Mouse (Mus musculus) forebrain, embryonic 14.5 days (tissue): Measurements from ENCODE around the gene Rrp7a. TPM values are rescaled to one million over a fixed set of nuclear protein-coding genes. Genes with fewer than 3 reads are reported as not detected.

Source experiments
- ATAC-seq: fragments of 200-750 bp; cut with Nextera tagmentation; 2 replicates; pipeline ENCODE4 v1.8.0; 2017; ENCODE audit warnings: mild to moderate bottlenecking, moderate library complexity
- DNase-seq: peaks from one replicate; pipeline ENCODE4 v3.0.0-alpha.2; 2015; ENCODE audit warnings: low spot score
- H3K27ac ChIP-seq: fragments of 300-500 bp; sonication (generic); 2 replicates; pipeline ENCODE4 v1.5.1; 2014; ENCODE audit warnings: low read depth, mild to moderate bottlenecking, control low read depth, low read length, moderate library complexity
- H3K27me3 ChIP-seq: fragments of 300-500 bp; sonication (generic); replicated peaks from 2 replicates; pipeline ENCODE4 v1.6.1; 2014; ENCODE audit warnings: low read length, control low read depth, mixed read lengths; ENCODE audit not compliant: control insufficient read depth, insufficient read depth
- H3K36me3 ChIP-seq: fragments of 300-500 bp; sonication (generic); 2 replicates; pipeline ENCODE4 v1.6.1; 2014; ENCODE audit warnings: low read length, control low read depth; ENCODE audit not compliant: control insufficient read depth, insufficient read depth
- H3K4me1 ChIP-seq: fragments of 300-500 bp; sonication (generic); 2 replicates; pipeline ENCODE4 v1.6.1; 2014; ENCODE audit warnings: antibody characterized with exemption, low read length, control low read depth; ENCODE audit not compliant: control insufficient read depth, insufficient read depth
- H3K4me2 ChIP-seq: fragments of 300-500 bp; sonication (generic); 2 replicates; pipeline ENCODE4 v1.6.1; 2014; ENCODE audit warnings: mild to moderate bottlenecking, control low read depth, low read length
- H3K4me3 ChIP-seq: fragments of 300-500 bp; sonication (generic); 2 replicates; pipeline ENCODE4 v1.5.1; 2014; ENCODE audit warnings: low read depth, low read length, control low read depth
- H3K9ac ChIP-seq: fragments of 300-500 bp; sonication (generic); 2 replicates; pipeline ENCODE4 v1.6.1; 2014; ENCODE audit warnings: mild to moderate bottlenecking, low read length, control low read depth, moderate library complexity
- H3K9me3 ChIP-seq: fragments of 300-500 bp; sonication (generic); replicated peaks from 2 replicates; pipeline ENCODE4 v1.6.1; 2016; ENCODE audit warnings: low read length, control low read depth, mixed read lengths; ENCODE audit not compliant: control insufficient read depth
- WGBS: fragments of 180-500 bp; shearing (Covaris S2); extraction: QIAGEN DNeasy Blood & Tissue Kit; methylation state at CpG from one replicate; pipeline ENCODE4 v1.1.7; 2014; 5-methylcytosine and 5-hydroxymethylcytosine counted together
- polyA plus RNA-seq: library from polyadenylated mRNA; unstranded; fragments of >200 nt; fragmentation: Nextera tagmentation; extraction: Ambion mirVana; gene quantifications from 2 replicates; pipeline ENCODE4 v1.2.1, GENCODE M21; 2014

The Rrp7a gene
- polyA plus RNA-seq, 1 experiment from 2014 or later, result 64.2 TPM

DNA sequence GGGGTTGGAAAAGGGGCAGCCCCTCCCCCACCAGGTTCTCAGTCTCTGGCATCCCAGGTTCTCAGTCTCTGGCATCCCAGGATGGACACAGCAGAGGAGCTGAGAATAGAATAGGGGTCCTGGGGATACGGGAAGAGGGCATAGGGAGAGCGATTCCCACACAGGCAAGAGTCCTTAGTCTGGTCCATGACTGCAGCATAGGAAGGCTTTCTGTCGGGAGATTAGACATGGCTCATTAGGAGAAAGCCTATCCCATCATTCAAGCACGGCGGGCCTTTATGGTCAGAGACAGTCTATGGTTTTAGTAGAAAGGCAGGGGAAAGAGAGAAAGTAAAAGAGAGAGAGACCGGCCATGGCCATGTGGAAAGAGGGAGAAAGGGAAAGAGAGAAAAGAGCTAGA lies 14.8 kb downstream of the Rrp7a start:
- no peak overlapping the region for H3K4me3 ChIP-seq
- WGBS, result 34% methylated on average over 6 of the region's 6 CpGs
- ATAC-seq, result no peak

DNA sequence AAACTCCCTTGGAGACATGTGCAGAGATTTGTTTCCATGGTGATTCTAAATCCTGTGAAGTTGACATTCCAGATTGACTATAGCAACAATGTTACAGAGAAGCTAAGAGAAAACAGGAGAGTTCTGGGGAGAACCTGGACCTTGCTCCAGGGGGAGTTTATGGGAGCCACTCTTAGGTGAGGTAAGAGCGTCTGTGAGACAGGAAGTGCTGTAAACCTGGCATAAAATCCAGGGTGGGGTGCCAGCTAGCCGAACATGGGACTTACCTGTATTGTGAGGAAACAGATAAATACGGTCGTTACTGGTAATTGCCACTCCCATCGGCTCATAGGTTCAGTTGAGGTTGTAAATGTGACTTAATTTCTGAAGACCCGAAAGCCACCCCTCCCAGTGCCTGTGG lies 16.2 kb downstream of the Rrp7a start:
- H3K9ac ChIP-seq, result no peak overlapping the region
- WGBS, result 78% methylated on average over 6 of the region's 6 CpGs
- H3K9me3 ChIP-seq, result no peaks in the 10 kb centered on the region
- H3K36me3 ChIP-seq, result no peaks in the 10 kb centered on the region
- H3K4me2 ChIP-seq, result no peak overlapping the region
- ATAC-seq (no peak), DNase-seq (no peak)
- no peaks in the 10 kb centered on the region for H3K4me1 ChIP-seq
- H3K4me3 ChIP-seq, result no peak overlapping the region
- H3K27me3 ChIP-seq, result no peaks in the 10 kb centered on the region
- no peak overlapping the region for H3K27ac ChIP-seq

More for the DNA sequence above, 14.8 kb downstream of the Rrp7a start:
- no peak overlapping the region for H3K4me2 ChIP-seq
- H3K36me3 ChIP-seq, result no peaks in the 10 kb centered on the region
- no peak overlapping the region for H3K9ac ChIP-seq
- H3K9me3 ChIP-seq, result no peaks in the 10 kb centered on the region
- peaks cover 1% of the 10 kb centered on the region; the same call in 1 of the 2 replicates for H3K4me1 ChIP-seq
- DNase-seq, result no peak
- H3K27ac ChIP-seq, result no peak overlapping the region
- H3K27me3 ChIP-seq, result no peaks in the 10 kb centered on the region

DNA sequence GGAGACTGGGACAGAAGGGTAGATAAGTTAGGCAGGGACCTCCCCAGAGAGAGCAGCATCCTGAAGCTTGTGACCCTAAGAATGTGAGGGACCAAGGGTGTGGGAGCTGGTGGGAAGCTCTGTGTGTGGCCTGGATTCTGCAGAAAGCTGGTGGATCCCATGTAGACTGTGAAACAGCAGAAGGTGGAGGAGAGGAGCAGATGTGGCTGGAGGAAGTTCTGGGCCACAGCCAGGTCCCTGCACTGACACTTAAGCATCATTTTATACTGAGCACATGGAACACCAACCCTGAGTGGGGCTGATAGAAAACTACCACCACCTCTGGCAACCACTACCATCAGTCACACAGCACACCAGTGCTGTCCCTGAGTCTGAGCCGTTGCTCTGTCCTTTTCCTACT lies 19.5 kb downstream of the Rrp7a start:
- Histone ChIP-seq H3K27ac (no peak overlapping the region), H3K36me3 (no peaks in the 10 kb centered on the region), H3K27me3 (peaks cover 4% of the 10 kb centered on the region; the same call in 1 of the 2 replicates), H3K4me1 (peaks cover 6% of the 10 kb centered on the region; the same call in 1 of the 2 replicates), H3K9me3 (no peaks in the 10 kb centered on the region), H3K9ac (no peak overlapping the region), H3K4me3 (no peak overlapping the region), H3K4me2 (no peak overlapping the region)
- DNase-seq (no peak), ATAC-seq (no peak)
- 22% methylated on average over 1 of the region's 1 CpGs for WGBS

DNA sequence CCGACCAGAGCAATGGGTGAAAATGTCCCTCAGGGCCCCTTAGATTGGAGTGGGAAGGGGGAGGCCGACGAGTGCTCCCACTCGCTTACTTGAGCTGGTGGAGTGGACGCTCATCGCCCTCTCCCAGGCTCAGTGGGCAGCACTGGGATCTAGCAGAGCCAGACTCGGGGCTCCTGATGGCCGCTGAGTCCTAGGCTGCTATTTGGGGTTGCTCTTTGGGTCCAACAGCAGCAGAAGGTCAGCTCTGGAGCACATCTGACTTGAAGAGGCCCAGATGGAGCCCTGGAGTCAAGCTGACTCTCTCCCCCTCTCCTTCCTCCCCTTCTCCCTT lies 22.3 kb downstream of the Rrp7a start:
- Histone ChIP-seq H3K9me3 (no peaks in the 10 kb centered on the region), H3K27ac (no peak overlapping the region), H3K4me3 (peak overlapping the region; percentile 29), H3K36me3 (no peaks in the 10 kb centered on the region), H3K4me1 (peaks cover 6% of the 10 kb centered on the region; the same call in 1 of the 2 replicates), H3K4me2 (peak overlapping the region; percentile 53), H3K9ac (peak overlapping the region; percentile 51), H3K27me3 (peaks cover 4% of the 10 kb centered on the region; the same call in 1 of the 2 replicates)
- 7% methylated on average over 8 of the region's 8 CpGs for WGBS
- DNase-seq (no peak), ATAC-seq (no peak)

DNA sequence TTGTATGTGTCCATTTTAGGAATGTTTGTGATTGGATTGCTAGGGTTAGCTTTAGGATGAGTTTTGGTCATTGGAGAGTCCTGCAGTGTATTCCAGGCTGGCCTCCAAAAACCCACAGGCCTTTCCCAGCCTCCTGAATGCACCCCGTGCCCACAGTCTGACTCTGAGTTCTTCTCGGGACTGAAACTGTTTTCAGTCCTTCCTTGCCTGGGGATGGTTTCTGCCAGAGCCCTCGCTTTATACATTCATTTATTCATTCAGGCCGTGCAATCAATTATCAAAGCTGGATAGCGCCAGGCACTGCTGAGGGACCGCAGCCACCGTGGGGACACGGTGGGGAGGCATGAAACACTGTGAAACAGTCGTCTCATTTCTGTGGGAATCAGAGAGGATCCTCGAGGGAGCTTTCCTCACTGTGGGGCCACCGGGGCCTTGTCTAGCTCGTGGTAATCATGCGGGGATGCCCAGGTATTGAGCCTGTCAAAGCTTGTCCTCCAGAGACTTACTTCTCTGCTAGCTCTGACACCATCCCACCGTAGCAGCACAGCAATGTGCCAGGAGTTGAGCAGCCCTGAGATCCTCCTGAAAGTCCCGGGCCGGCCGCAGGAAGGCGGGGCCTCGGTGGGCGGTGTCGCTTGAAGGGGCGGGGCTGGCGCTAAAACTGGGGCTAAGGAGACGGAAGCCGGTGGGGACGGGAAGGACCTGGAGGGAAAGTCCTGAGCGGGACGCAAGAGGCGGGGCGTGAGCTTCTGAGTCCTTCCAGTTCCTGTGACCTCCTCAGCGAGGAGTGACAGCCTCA lies 22.9 kb downstream of the Rrp7a start:
- DNase-seq, result peak; percentile 78
- 1% methylated on average over 31 of the region's 31 CpGs for WGBS
- H3K27me3 ChIP-seq, result peaks cover 4% of the 10 kb centered on the region; the same call in 1 of the 2 replicates
- peak overlapping the region; percentile 29 for H3K4me3 ChIP-seq
- peak; percentile 94 for ATAC-seq
- no peaks in the 10 kb centered on the region for H3K36me3 ChIP-seq
- no peaks in the 10 kb centered on the region for H3K9me3 ChIP-seq
- H3K4me2 ChIP-seq, result peak overlapping the region; percentile 53
- H3K27ac ChIP-seq, result no peak overlapping the region
- H3K4me1 ChIP-seq, result peaks cover 6% of the 10 kb centered on the region; the same call in 1 of the 2 replicates
- H3K9ac ChIP-seq, result peak overlapping the region; percentile 51

DNA sequence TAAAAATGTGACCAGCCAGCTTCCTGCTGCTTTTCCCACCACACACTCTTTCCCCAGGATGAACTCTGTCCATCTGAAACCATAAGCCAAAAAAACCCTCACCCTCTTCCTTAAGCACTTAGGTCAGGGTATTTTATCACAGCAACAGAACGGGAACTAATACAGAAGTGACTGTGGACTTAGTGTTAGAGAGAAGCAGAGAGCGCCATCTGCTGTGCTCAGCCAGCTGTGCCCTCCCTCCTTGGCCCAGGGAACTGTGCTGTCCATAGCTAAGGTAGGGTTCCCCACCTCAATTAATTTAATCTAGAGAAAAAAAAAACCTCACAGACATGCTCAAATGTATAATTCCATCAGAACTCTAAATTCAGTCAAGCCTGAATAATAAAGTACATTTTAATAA lies 26.7 kb downstream of the Rrp7a start:
- no peak overlapping the region for H3K27ac ChIP-seq
- H3K27me3 ChIP-seq, result peaks cover 4% of the 10 kb centered on the region; the same call in 1 of the 2 replicates
- no peak for DNase-seq
- H3K4me2 ChIP-seq, result no peak overlapping the region
- H3K4me1 ChIP-seq, result peaks cover 6% of the 10 kb centered on the region; the same call in 1 of the 2 replicates
- H3K9me3 ChIP-seq, result no peaks in the 10 kb centered on the region
- H3K9ac ChIP-seq, result no peak overlapping the region
- ATAC-seq, result no peak
- no peaks in the 10 kb centered on the region for H3K36me3 ChIP-seq
- 42% methylated on average over 2 of the region's 2 CpGs for WGBS
- no peak overlapping the region for H3K4me3 ChIP-seq

DNA sequence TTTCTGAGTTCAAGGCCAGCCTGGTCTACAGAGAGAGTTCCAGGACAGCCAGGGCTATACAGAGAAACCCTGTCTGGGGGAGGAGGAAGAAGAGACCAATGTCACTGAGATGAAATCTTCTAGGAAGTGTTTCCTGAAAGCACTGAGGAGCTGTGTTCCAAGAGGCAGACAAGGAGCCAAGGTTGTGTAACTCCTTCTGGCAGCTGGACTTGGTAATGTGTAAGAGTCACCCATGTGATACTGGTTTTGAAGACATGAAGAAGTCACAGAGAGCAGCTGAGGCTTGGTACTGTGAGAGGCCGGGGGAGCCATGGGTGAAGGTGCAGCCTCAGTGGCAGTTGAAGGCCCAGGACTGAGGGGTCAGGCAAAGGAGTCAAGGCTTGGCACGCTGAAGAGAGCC lies 28.9 kb downstream of the Rrp7a start:
- H3K27ac ChIP-seq, result no peak overlapping the region
- H3K27me3 ChIP-seq, result no peaks in the 10 kb centered on the region
- no peak for DNase-seq
- H3K9ac ChIP-seq, result no peak overlapping the region
- ATAC-seq, result no peak
- 72% methylated on average over 2 of the region's 2 CpGs for WGBS
- H3K4me3 ChIP-seq, result no peak overlapping the region
- H3K36me3 ChIP-seq, result no peaks in the 10 kb centered on the region
- H3K9me3 ChIP-seq, result no peaks in the 10 kb centered on the region
- 0 out of 2 replicates have a peak, but pooled peaks cover 7% of the 10 kb centered on the region for H3K4me1 ChIP-seq
- no peak overlapping the region for H3K4me2 ChIP-seq

DNA sequence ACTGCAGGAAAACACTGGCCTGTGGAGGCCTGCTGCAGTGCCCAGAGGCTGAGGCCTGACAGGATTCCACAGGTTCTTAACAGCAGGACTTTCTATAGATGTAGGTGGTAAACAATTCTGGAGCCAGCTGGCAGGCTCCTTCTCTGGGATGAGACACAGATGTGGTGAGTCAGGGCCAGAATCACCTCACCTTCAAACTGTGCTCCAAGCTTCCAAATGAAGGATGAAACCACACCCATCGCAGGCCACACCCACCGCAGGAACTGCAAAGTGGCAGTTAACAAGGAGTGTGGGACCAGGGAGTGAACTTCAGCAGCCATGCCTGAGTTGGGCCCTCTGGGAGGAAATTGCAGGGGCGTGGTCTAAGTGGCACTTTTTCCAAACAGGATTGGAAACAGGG lies 31.7 kb downstream of the Rrp7a start:
- no peak overlapping the region for H3K9ac ChIP-seq
- 0 out of 2 replicates have a peak, but pooled peaks cover 7% of the 10 kb centered on the region for H3K4me1 ChIP-seq
- no peak for DNase-seq
- H3K27me3 ChIP-seq, result no peaks in the 10 kb centered on the region
- H3K36me3 ChIP-seq, result no peaks in the 10 kb centered on the region
- H3K9me3 ChIP-seq, result no peaks in the 10 kb centered on the region
- WGBS, result 40% methylated on average over 3 of the region's 3 CpGs
- no peak overlapping the region for H3K27ac ChIP-seq
- H3K4me3 ChIP-seq, result no peak overlapping the region
- no peak for ATAC-seq
- H3K4me2 ChIP-seq, result no peak overlapping the region

DNA sequence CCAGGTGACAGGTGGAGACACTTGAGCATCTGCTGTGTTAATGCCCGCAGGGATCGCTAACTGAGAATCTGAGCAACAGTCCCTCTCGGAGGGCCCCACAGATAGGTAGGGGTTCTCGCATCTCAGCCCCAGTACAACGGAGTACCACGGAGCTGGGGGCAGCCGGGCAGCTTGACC lies 33.3 kb downstream of the Rrp7a start, which contains the start of gene Serhl:
TSS of gene Serhl (plus strand) at position 78 of the 177 bp plus-strand sequence.
- DNase-seq (no peak), ATAC-seq (no peak)
- Histone ChIP-seq H3K4me2 (no peak within 1 kb of the TSS), H3K9ac (no peak within 1 kb of the TSS), H3K9me3 (no peaks in the 10 kb centered on the region), H3K36me3 (no peaks in the 10 kb centered on the region), H3K4me3 (no peak within 1 kb of the TSS), H3K27ac (no peak within 1 kb of the TSS), H3K4me1 (0 out of 2 replicates have a peak, but pooled peaks cover 7% of the 10 kb centered on the region), H3K27me3 (no peaks in the 10 kb centered on the region)
- 17% methylated on average over 7 of the region's 7 CpGs for WGBS
